Mouse (Mus musculus): ENCODE results near the gene Pnpla2.

DNA sequence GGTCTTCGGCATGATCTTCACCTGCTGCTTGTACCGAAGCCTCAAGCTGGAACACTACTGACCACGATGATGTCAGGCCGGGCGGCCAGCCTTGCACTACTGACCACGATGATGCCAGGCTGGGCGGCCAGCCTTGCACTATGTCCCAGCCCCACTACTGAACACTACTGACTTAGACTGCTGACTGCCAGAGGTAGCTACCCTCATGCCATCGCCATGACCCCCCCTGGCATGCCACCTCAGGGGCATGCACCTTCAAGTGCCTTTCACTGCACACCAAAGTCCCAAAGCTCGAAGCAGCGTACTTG, 15.6 kb downstream of the Pnpla2 start:
- TF ChIP-seq POLR2A (IDR thresholded peaks at IDR 0.05; ENCODE audit: borderline replicate concordance, control insufficient read depth, low read depth, low read length), result no peak
- no peak for TF ChIP-seq CTCF (IDR thresholded peaks at IDR 0.05; ENCODE audit: control insufficient read depth, insufficient read depth, low read length)

Measured in bone marrow, adult 2 months (tissue).